Mouse (Mus musculus): ENCODE data around the gene Pctp. TPM values are rescaled to one million over a fixed set of nuclear protein-coding genes. Genes with fewer than 3 reads are reported as not detected.
A peak's percentile ranks its signal among the peaks of the same experiment; 100 is the strongest.

The Pctp gene
- total RNA-seq, 2 experiments from 2014 or later = 0.68 to 0.77 TPM

DNA sequence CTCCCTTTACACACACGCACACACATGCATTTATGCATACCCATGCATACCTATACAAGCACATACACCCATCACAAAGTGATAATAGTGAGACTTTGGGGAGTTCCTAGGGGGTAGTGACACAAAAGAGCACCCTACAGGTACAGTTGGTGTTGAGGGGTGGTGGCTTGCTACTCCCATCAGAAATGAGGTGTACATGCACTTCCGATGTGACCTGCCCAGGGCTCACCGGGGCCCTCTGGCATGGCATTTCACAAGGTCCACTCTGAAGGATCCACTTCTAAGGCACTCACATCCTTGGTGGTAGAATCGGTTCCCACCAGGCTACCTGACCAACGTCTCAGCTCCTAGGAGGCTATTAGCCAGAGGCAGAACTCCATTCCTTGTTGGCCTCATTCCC, 26.3 kb downstream of the Pctp start:
- no peak for DNase-seq

DNA sequence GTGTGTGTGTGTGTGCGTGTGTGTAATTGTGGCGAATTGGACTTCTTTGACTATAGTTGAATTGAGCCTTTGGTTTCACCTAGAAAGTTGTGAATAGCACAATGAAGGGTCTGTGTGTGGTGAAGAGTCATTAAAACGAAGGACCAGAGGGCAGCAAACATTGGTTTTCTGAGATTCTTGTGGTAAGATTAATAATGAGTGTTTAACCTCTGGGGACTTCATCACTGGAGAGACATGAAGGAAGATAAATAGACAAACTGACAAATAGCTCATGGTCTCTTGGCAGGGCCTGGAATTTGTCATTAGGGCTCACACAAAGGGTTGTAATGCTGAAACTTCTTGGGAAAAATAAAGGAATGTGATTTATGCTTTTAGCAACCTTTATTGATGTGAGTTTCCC, 31.4 kb downstream of the Pctp start:
- DNase-seq = no peak

DNA sequence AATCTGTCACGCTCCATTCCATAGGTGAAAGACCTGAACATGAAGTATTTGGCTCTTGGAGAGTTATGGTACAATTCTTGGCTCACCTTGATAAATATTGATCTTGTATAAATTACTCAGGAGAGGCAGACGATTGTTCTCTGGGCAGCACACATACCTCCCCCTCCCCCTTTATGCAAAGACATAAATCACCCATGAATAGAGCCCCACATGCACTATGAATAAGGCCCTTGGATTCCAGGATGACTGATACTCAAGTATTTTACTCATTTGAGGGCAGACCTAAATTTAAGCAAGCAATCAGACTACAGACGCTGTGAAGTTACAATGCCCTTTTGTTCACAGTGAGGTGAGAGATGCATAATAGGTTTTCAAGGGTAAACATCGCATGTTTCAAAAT, 32.0 kb downstream of the Pctp start:
- DNase-seq = no peak

DNA sequence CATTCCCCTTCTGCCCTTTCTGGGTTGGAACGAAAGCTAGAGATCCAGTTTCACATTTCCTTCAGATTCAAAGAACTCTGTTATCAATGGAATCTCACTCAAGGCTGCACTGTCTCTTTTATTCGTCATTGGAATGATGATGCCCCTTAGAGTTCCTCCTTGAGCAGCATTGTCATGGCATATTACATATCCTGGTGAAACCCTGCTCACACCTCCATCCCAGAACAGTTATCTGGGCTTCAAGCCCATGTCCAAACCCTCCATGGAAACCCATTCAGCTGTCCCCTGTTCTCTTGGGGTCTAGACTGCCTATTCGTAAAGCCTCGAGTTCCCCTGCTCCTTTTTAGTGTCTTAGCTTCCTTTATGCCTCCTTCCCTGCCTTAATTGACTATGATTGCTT, 33.6 kb downstream of the Pctp start:
- DNase-seq = no peak

DNA sequence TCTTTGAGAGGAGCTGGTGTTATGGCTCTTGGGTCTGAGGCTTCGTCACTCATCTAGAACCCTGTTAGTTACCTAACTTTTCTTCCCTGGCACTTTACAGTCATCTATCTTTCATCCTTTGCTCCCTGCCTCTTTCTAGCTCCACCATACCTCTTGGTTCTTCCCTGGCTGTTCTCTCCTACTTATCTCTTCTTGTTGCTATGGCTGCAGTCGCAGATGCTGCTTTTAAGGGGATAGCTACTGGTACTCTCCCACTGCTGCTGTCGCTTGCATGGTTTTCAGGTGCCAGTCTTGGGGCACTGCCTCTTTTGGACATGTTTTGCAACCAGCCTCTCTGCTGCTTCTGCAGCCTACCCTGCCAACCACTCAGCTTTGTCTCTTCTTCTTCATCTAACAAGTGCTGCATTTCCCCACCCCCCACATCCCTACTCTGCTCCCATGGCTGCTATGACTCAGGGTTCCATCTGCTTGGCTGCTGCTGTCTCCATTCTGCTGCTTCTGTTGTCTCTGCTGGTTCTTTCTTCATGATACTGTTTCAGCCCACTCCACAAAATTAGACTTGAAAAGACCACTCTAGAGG, 51.9 kb downstream of the Pctp start:
- DNase-seq = peak; percentile 73 to 76

DNA sequence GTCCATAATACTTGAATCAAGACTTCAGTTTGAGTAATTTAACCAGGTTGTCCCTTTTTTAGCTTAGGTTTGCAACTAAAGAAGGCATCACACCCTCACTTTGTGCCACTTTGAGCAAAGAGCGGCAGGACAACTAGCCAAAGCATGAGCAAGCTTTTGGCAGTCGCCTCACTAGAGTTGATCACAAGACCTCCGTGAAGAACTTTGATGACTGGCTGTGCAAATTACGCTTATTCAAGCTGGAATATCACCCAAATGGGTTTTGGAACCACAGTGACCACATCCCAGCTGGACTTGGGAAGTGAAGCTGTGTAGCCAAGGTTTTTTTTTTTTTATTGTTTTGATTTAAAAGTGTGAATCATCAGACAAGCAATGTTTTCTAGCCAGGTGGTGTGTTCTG, 54.9 kb downstream of the Pctp start:
- no peak for DNase-seq

DNA sequence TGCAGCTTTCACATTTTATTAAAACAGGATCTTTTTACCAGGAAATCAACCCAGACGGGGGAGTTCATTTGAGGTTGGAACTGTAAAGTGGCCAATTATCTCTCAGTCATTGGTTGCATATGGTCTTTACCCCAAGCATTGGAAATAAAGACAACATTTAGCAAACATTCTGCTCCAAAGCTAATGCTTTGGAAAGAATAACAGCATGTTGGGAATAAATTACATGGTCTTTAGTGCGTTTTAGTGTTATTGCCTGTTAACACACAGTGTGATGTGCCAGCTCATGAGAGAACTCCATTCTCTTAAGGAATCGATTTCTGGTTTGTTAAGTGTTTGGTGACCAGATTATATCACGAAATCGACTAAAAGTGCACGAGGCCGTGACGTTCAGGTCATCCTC, 57.5 kb downstream of the Pctp start:
- DNase-seq = no peak

DNA sequence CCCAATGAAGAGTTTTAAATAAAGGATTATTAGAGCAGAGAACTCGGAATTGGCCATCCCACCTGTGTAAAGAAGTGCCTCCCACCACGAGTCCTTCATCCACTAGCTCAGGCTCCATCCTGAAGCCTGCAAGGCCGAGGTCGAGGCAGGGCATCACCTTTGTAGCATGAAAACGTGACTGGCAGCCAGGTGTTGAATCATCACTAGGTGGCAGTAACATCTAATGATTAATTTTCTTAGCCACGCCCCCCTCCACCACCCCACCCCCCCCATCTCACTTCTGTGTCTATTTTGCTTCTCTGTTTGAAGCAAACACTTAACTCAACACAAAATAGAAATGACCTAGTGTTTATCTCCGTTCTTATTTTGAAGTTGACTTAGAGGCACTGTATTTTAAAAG, 65.5 kb downstream of the Pctp start:
- DNase-seq = no peak

Other genes starting within 250 kb of the Pctp start
- 1 to 10 TPM in 1 of 2 experiments, under 1 TPM in 1; 0.88 to 1.8 TPM for gene Ankfn1, start 225.2 kb downstream of the Pctp start, total RNA-seq (2021)
- gene Tmem100, start 27.5 kb upstream of the Pctp start, total RNA-seq (2021) = 10 to 100 TPM; 15.3 to 18.5 TPM
- gene Gm45716, start 184.8 kb upstream of the Pctp start, total RNA-seq (2021) = 1 to 10 TPM; 7.1 to 7.8 TPM
- 100 to 1,000 TPM; 370 to 409 TPM for gene Mmd, start 246.6 kb upstream of the Pctp start, total RNA-seq (2021)

All from layer of hippocampus, postnatal 36 days (tissue).